Mouse (Mus musculus) frontal cortex, adult 2 months (tissue): ENCODE results near the gene Slc12a7. TPM values are rescaled to one million over a fixed set of nuclear protein-coding genes. Genes with fewer than 3 reads are reported as not detected.
A peak's percentile ranks its signal among the peaks of the same experiment; 100 is the strongest.
"Not testable (repeated sequence)": the region's sequence is repeated elsewhere in the genome, so short reads cannot be mapped to it uniquely, and the experiment has no call there.

Experiments
- DNase-seq, 2 experiments: peaks; one replicate each; pipeline ENCODE4 v3.0.0; 2022; ENCODE audit warnings: low spot score in 1 of 2; ENCODE audit errors: extremely low spot score in 1 of 2
- polyA plus RNA-seq: library from polyadenylated mRNA; depleted of rRNA; stranded (reverse); fragments of >200 nt; gene quantifications from 2 replicates; pipeline ENCODE4 v1.2.3, GENCODE M21; 2012; rRNA removed

Slc12a7 gene
- 6.4 and 6.7 TPM in 2 replicates for polyA plus RNA-seq

- no peak for DNase-seq
Observed at GRCm38 (mm10) chr13:73732742-73733700, at the start of gene Slc12a7. TSS of gene Slc12a7 (plus strand) at chr13:73733094.

- peak; percentile 37 to 55 for DNase-seq
Observed at GRCm38 (mm10) chr13:73683682-73684081, 49.2 kb upstream of the Slc12a7 start.

GRCm38 (mm10) chr13:73684412-73684811 lies 48.5 kb upstream of the Slc12a7 start:
- no peak for DNase-seq

- DNase-seq = no peak
Observed at GRCm38 (mm10) chr13:73685502-73685901, 47.4 kb upstream of the Slc12a7 start.

- no peak for DNase-seq
Observed at GRCm38 (mm10) chr13:73687601-73688000, 45.3 kb upstream of the Slc12a7 start.

- no peak for DNase-seq
Observed at GRCm38 (mm10) chr13:73688934-73689333, 44.0 kb upstream of the Slc12a7 start.

- DNase-seq = peak; percentile 11 to 61
Observed at GRCm38 (mm10) chr13:73692249-73692868, 40.5 kb upstream of the Slc12a7 start.

GRCm38 (mm10) chr13:73693333-73693732 lies 39.6 kb upstream of the Slc12a7 start:
- no peak for DNase-seq

GRCm38 (mm10) chr13:73694972-73695371 lies 37.9 kb upstream of the Slc12a7 start:
- no peak for DNase-seq

- DNase-seq = no peak
Observed at GRCm38 (mm10) chr13:73696529-73696928, 36.4 kb upstream of the Slc12a7 start.

GRCm38 (mm10) chr13:73699714-73700113 lies 33.2 kb upstream of the Slc12a7 start:
- DNase-seq = no peak

GRCm38 (mm10) chr13:73700554-73700953 lies 32.3 kb upstream of the Slc12a7 start:
- DNase-seq = no peak

- DNase-seq = no peak
Observed at GRCm38 (mm10) chr13:73701161-73701883, 31.6 kb upstream of the Slc12a7 start.

- DNase-seq = no peak
Observed at GRCm38 (mm10) chr13:73702776-73703175, 30.1 kb upstream of the Slc12a7 start.

GRCm38 (mm10) chr13:73703486-73703885 lies 29.4 kb upstream of the Slc12a7 start:
- DNase-seq = not testable (repeated sequence)

- DNase-seq = no peak
Observed at GRCm38 (mm10) chr13:73704694-73705325, 28.1 kb upstream of the Slc12a7 start, which contains the start of gene Slc6a19. TSS of gene Slc6a19 (minus strand) at chr13:73704865.

GRCm38 (mm10) chr13:73709491-73709890 lies 23.4 kb upstream of the Slc12a7 start:
- no peak for DNase-seq

GRCm38 (mm10) chr13:73711221-73711620 lies 21.7 kb upstream of the Slc12a7 start:
- DNase-seq = no peak

GRCm38 (mm10) chr13:73711803-73712202 lies 21.1 kb upstream of the Slc12a7 start:
- DNase-seq = no peak

GRCm38 (mm10) chr13:73712228-73712627 lies 20.7 kb upstream of the Slc12a7 start:
- no peak for DNase-seq
